Mouse (Mus musculus): ENCODE measurements around the gene Snx18. TPM values are rescaled to one million over a fixed set of nuclear protein-coding genes. Genes with fewer than 3 reads are reported as not detected.
A peak's percentile ranks its signal among the peaks of the same experiment; 100 is the strongest.

Snx18 gene
- total and polyA plus RNA-seq, 3 experiments, result 8.3 to 20.4 (median 18.0) TPM

DNA sequence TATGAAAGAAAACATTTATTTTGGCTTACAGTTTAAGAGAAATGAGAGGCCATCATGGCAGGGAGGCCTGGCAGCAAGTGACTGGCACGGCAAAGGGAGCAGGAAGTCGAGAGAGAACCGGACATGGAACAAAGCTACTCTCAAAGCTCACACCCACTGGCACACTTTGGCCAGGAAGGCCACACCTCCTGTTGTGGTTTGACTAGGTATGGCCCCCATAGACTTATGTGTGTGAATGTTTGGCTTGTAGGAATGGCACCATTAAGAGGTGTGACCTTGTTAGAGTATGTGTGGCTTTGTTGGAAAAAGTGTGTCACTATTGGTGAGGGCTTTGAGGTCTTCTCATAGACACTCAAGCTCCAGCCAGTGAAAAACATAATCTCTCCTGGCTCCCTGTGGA lies 69.3 kb downstream of the Snx18 start:
- intact Hi-C loops (cut with DNase I), result no loop called here
- Histone ChIP-seq H3K36me3 (ENCODE audit: control insufficient read depth, insufficient read depth, low read length) (no peaks in the 10 kb centered on the region), H3K4me1 (ENCODE audit: control insufficient read depth, insufficient read depth, low read length) (peaks cover 3% of the 10 kb centered on the region), H3K27me3 (ENCODE audit: control insufficient read depth, insufficient read depth, low read length) (no peaks in the 10 kb centered on the region), H3K4me3 (no peak overlapping the region), H3K27ac (no peak overlapping the region), H3K9ac (ENCODE audit: low read depth, low read length) (no peak overlapping the region), H3K79me2 (replicated peaks; ENCODE audit: control insufficient read depth, insufficient read depth, low read length) (no peaks in the 10 kb centered on the region)
- 72% methylated on average over 3 of the region's 3 CpGs for WGBS
- no peak for DNase-seq
- no peak for TF ChIP-seq POLR2A (IDR thresholded peaks at IDR 0.05; ENCODE audit: insufficient read depth, low read depth, low read length)
- no peak for TF ChIP-seq CTCF (IDR thresholded peaks at IDR 0.05)
- TF ChIP-seq EP300 (IDR thresholded peaks at IDR 0.05; ENCODE audit: insufficient read depth, low read depth, low read length), result no peak

DNA sequence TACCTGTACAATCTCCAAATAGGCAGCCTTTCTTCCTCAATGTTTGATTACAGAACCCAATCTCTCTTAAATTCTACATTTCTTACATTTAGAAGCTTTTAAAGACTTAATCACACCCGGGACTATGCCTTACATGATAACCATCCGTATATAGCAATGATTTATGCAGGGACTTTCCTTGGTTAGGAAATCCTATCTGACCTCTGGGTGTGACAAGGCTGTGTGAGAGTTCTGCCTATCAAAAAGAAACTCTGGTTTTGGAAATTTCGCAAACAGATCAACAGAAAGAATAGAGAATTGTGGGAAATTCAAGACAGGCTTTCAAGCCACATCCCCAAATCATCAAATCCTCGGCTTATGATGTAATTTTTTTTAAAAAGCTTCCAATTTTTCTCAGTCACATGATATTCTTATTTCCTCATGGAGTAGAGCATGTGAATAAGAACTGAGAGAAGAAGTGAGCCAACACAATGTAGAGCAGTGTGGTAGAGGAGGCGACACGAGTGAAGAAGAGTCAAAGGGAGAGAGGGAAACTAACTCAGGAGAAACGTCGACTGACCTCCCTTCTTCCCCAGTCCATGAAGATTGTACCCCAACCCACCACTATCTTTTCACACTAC lies 70.4 kb downstream of the Snx18 start:
- Histone ChIP-seq H3K4me3 (no peak overlapping the region), H3K79me2 (replicated peaks; ENCODE audit: control insufficient read depth, insufficient read depth, low read length) (no peaks in the 10 kb centered on the region), H3K36me3 (ENCODE audit: control insufficient read depth, insufficient read depth, low read length) (no peaks in the 10 kb centered on the region), H3K9ac (ENCODE audit: low read depth, low read length) (no peak overlapping the region), H3K4me1 (ENCODE audit: control insufficient read depth, insufficient read depth, low read length) (peaks cover 3% of the 10 kb centered on the region), H3K27me3 (ENCODE audit: control insufficient read depth, insufficient read depth, low read length) (no peaks in the 10 kb centered on the region), H3K27ac (peak overlapping the region; percentile 6; the same call in 1 of the 2 replicates)
- TF ChIP-seq EP300 (IDR thresholded peaks at IDR 0.05; ENCODE audit: insufficient read depth, low read depth, low read length) (no peak), CTCF (IDR thresholded peaks at IDR 0.05) (no peak), POLR2A (IDR thresholded peaks at IDR 0.05; ENCODE audit: insufficient read depth, low read depth, low read length) (no peak)
- intact Hi-C loops (cut with DNase I), result no loop called here
- 77% methylated on average over 8 of the region's 8 CpGs for WGBS
- DNase-seq, result no peak

DNA sequence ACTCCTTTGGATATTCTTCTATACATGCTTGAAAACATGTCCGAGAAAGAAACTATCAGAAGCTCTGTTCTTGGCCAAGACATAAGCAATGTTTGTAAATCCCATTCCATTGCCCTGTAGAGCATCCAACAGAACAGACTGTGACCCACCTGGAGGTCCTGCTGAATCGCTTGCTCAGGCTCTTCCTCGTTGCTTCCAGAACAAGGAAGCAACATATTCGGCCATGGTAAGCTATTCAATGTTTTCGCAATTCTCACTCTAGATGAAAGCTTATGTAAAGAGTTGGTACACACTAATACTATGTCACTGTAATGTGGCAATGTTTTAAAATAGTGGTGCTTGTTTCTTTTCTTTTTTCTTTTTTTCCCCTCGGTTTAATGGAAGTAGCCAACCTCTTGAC lies 76.0 kb downstream of the Snx18 start:
- no peak overlapping the region for H3K27ac ChIP-seq
- H3K4me3 ChIP-seq, result no peak overlapping the region
- no peak for DNase-seq
- TF ChIP-seq CTCF (IDR thresholded peaks at IDR 0.05) (no peak), POLR2A (IDR thresholded peaks at IDR 0.05; ENCODE audit: insufficient read depth, low read depth, low read length) (no peak), EP300 (IDR thresholded peaks at IDR 0.05; ENCODE audit: insufficient read depth, low read depth, low read length) (no peak)
- no peaks in the 10 kb centered on the region for H3K4me1 ChIP-seq (ENCODE audit: control insufficient read depth, insufficient read depth, low read length)
- H3K36me3 ChIP-seq (ENCODE audit: control insufficient read depth, insufficient read depth, low read length), result no peaks in the 10 kb centered on the region
- no peaks in the 10 kb centered on the region for H3K79me2 ChIP-seq (replicated peaks; ENCODE audit: control insufficient read depth, insufficient read depth, low read length)
- H3K9ac ChIP-seq (ENCODE audit: low read depth, low read length), result no peak overlapping the region
- 91% methylated on average over 6 of the region's 6 CpGs for WGBS
- no peaks in the 10 kb centered on the region for H3K27me3 ChIP-seq (ENCODE audit: control insufficient read depth, insufficient read depth, low read length)
- intact Hi-C loops (cut with DNase I), result no loop called here

Other genes with a start within 250 kb of the Snx18 start
- 10 to 100 TPM; 14.2 to 17.6 TPM for gene Hspb3, start 45.1 kb upstream of the Snx18 start, total RNA-seq (2021)
- 19.6 and 35.9 TPM in 2 replicates for gene Hspb3, start 45.1 kb upstream of the Snx18 start, polyA plus RNA-seq (2012; rRNA removed)
- 1 to 10 TPM; 9.1 to 9.6 TPM for gene Arl15, start 175.9 kb upstream of the Snx18 start, total RNA-seq (2021)
- 3.2 and 8.1 TPM in 2 replicates for gene Arl15, start 175.9 kb upstream of the Snx18 start, polyA plus RNA-seq (2012; rRNA removed)

All from heart, adult 2 months (tissue).